Mouse (Mus musculus) liver (tissue): Measurements from ENCODE around the gene Anks1.
"Not testable (repeated sequence)": the region's sequence is repeated elsewhere in the genome, so short reads cannot be mapped to it uniquely, and the experiment has no call there.

Experiments
- DNase-seq: peaks from one replicate; pipeline ENCODE4 v3.0.0-alpha.2; 2020; ENCODE audit warnings: mixed read lengths

Anks1 gene

DNA sequence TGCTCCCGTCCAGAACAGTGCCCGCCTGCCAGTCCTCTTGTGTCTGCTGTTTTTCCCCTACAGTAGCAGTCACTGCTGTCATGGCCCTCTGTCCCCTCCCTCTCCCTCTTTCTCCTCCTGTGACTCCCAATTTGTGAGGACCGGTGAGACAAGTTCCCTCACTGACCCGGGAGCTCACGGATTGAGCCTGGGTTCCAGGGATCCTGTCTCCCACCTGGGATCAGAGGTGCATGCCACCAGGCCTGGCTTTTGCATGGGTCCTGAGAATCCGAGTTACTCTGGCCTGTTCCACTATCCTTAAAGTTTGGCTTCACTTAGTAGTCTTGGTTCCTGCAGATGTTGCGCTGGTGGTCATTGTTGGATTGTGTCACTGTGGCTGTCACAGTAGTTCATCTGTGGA lies 58.4 kb downstream of the Anks1 start:
- DNase-seq = no peak

DNA sequence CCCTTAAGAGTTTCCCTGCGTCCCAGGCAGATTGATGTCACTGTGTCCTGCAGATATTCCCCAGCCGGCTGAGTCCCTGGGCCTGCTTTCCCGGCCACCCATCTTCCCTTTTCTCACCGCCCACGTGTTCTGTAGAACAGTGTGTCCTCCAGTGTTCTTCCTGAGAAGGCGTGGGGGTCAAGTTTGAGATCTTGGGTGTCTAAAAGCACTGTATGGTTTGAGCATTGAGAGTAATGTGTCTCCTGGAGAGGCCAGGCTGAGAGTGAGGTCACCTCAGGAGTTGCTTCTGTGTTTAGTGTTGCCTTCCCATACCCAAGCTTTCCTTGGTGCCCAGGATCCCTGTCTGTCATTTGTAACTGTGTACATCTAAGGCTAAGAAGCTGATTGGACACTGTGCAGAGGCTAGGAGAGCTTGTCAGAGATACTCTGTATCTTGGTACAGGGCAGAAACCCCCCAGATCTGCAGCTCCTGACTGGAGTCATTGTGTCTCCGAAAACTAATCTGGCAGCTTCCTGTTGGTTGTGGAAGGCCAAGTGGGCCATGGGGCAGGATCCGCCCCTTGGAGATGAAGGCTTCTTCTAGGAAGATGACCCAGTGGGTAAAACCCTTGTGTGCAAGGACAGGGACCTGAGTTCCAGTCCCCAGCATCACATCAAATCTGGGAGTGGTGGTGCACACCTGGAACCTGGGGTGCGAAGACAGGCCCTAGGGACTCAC lies 59.1 kb downstream of the Anks1 start:
- no peak for DNase-seq

DNA sequence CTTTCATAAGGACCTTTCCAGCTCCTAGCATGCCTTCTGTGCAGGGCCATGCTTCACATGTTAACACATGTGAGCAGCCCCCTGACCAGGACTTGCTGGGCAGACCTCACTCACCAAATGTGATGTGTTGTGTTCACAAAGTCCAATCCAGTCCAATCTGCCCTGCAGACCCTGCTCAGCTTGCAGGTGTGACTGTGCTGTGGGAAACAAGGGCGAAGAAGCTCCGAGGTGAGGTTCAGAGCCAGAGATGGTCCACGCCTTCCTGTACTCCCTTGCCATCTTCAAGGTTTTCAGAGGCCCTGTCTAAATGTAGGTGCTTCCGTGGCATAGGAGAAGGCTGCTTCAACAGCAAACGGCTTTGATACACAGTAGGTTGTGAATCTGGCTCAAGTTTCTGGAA lies 59.8 kb downstream of the Anks1 start:
- no peak for DNase-seq

DNA sequence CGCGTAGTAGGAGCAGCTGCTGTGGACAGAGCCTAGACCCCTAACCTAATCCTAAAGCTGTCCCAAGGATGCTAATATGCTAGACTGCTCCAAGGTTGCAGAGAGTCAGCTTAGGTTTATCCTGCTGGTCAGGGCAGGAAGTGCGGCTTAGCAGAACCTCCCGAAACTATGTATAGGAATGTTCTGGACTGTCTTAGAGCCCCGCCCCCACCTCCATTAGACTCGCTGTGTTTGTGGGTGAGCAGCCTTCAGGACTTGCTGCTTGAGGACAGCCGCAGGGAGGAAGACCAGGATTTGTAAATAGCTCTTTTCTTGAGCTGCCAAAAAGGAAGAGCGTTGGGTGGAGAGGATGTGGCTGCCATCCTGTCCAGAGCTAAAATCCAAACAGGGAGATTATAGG lies 60.3 kb downstream of the Anks1 start:
- no peak for DNase-seq

DNA sequence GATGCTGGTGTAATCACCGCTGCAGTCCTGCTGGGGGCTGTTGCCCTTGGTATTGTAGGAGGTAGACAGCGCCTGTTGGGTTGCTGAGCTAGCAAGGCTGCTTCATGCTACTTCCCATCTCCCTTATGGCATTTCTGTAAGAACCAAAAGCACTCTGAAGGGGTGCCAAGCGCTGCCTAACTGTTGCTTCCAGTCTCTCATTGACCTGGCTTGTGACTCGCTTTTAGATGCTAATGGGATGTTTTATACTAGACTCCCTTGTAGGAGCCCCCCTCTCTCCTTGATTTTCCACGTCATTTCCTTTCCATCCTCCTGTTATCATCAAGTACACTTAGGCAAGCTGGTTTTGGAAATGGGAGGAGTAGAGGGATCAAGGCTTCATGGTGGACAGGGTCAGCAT lies 60.8 kb downstream of the Anks1 start:
- DNase-seq = no peak

DNA sequence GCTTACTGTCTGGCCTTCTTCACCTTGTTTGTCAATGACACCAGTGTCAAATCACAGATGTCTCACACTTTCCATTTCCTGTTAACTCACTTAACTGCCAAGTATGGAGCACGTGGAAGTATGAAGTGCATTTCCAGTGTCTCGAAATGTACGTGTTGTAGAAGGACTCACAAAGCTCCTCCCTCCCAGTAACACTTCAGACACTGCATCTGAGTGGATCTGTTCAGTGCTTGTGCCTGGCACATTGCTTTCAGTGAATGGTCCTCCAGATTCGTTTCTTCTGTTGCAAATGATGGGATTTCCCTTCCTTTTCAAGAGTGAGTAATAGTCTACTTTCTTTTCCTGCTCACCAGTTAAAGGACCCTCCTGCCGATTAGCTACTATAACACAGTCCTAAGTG lies 61.2 kb downstream of the Anks1 start:
- DNase-seq = no peak

DNA sequence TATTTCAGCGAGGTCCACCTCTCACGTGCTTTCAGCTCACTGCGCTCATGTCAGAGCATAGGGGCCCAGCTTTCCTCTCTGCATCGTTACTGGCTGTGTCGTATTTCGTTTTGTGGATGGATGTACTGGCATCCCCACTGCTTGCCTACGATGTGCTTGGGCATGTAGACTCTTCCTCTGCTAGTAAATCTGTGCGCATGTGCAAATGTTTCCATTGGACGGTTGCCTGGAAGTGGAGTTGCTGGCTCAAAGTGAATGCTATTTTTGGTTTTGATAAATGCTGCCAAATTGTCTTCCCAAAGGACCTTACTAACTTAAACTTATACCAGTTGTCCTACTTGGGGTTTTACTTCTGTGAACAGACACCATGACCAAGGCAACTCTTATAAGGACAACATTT lies 62.4 kb downstream of the Anks1 start:
- no peak for DNase-seq

DNA sequence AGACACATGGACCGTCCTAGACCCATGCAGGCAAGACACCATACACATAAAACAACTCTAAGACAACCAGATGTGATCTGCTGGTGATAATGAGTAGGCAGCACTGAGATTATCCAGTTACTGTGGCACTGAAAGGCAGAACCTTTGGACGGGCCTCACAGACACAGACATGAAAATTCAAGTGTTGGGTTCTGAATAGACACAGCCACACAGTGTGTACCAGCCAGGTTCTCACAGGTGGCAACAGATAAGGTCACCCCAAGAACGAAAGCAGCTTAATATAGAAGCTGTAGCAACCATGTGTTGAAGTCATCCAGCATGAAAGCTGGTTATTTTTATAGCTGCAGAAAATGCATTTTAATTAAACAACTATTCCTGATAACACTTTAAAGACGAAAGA lies 64.2 kb downstream of the Anks1 start:
- DNase-seq = no peak

DNA sequence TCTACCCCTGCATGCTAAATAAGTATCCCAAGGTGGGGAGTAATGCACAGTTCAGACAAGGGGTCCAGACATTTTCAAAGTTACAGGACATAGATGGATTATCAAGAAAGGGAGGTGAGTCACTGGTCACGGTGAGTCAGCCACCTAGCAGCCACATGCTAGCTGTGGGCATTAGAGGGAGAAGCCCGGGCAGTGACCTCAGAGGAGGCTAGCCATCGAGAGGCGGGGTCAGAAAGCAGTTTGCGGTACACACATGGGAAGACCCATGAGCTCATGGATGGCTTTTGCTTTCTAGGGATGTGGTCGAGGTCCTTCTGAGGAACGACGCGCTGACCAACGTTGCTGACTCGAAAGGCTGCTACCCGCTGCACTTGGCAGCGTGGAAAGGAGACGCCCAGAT lies 67.2 kb downstream of the Anks1 start:
- no peak for DNase-seq

DNA sequence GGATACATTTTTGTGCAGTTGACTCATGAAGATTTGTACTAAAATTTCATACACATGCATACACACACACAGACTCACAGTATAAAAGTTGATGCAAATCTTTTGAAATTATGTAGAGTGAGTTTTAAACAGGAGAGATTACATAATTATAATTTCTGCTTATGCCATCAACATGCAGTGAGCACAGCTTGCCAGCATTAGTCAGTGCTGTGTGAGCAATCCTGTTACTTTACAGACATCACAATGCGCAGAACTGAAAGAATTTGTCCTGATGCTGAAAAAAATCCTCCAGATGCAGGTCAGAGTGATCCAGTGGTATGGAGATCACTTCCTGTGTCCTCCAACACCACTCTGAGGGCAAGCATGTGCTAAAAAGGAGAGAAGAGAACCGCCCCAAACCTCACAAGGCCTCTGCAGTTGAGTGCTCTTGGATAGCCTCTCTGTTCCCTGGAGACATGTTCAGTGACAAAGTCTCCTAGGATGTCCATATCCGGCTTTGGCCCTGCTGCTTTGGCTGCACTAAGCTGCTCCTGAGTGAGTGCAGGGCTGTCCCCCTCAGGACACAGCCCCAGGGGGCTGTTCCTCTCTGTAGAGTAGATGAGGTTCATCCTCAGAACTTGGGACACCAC lies 68.0 kb downstream of the Anks1 start:
- DNase-seq = no peak

DNA sequence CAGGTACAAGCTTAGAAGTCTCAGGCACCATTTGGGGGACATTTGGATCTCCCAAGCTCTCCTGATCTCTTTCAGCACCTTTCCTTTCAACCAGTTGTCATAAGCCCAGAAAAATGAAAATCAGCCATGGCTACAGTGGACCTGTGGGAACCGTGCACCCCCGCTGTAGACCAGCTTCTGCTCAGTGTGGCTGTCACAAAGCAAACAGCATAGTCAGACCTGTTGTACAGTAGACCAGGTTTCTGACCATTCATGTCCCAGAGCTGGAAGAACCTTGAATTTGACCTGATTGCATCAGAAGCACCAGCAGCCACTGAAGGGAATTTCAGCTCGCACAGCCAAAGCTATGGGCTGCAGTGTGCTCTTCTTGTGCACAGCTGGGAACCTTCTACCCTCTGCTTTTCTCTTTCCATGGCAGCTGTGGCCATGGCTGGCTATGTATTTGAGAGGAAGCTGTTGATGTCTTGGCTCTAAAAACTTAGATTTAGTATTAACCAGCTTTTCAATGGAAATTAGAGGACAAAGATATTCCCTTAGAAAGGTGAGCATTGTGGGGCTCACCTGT lies 71.4 kb downstream of the Anks1 start:
- no peak for DNase-seq

DNA sequence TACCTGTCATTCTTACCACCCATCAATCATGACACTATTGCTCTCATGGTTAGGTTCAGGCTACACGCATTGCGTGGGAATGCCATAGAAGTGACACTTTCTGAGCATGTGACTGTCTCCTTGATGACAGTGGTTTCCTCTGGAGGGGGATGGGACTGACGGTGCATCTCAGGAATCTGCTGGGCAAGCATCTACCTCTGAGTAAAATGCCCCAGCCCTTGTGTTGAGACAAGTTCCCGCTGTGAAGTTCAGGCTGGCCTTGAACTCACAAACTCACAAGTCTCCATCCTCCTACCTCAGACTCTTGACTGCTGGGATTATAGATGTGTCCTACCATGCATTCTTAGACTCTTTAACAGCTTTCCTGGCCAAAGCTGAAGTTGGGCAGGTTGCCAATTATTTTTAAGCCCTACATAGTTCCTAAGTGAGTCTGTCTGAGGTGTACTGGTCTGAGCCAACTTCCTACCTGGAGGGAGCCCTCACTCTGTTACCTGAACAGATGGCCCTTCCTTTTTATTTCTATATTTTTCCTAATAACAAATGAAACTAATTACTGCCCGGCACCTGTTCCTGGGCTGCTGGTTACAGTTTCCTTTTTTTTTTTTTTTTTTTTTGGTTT lies 72.5 kb downstream of the Anks1 start:
- DNase-seq = no peak

DNA sequence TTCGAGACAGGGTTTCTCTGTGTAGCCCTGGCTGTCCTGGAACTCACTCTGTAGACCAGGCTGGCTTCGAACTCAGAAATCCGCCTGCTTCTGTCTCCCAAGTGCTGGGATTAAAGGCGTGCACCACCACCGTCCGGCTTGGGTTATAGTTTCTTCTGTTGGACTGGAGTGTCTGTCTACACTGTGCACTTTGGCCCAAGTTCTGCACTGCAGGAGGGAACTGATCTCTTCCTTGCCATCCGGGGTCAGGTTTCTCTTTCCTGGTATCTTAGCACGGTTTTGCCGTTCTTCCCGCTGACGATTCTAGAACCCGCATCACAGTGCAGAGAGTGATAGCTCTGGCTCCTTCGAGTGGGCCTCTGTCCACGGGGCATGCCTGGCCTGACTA lies 73.0 kb downstream of the Anks1 start:
- DNase-seq = not testable (repeated sequence)

DNA sequence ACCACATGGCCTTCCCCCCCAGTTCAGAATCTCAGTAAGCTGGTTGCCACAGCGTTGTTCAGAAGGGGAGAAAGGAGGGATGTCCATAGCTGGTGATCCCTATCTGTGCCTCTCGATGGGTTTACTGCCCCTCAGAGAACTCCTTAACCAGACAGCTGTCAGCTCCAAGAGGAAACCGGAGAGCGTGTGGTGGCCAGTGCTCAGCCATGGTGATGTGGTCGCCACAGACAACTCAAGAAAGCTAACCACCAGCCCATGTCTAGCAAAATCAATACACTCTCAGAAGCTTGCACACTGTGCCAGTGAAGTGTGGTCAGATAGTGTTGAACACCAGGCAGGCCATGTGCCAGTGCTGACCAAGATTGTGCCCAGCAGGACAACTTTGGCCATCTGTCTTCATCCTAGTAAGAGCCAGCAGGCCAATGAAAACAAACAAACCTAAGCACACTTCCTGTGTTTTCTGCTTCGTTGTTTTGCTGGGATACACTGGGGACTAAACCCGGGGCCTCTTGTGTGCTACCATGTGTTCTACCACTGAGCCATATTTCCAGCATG lies 73.7 kb downstream of the Anks1 start:
- no peak for DNase-seq

DNA sequence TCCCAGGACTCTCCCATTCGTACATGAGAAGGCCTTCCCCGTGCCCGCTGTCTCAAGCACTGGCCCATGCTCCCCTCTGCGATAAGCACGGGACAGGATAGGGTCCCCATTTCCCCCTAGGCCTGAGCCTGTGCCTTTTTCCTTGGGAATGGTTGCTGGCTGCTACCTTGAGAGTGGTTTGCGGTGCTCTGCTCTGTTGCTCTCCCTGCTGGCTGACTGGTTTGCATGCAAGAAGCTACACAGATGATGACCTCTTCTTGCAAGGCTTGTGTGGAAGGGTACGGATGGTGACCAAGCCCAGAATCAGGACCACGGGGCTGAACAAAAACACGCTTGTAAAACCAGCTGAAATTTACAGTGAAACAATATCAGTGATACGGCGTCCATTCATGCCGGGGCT lies 75.3 kb downstream of the Anks1 start:
- no peak for DNase-seq

DNA sequence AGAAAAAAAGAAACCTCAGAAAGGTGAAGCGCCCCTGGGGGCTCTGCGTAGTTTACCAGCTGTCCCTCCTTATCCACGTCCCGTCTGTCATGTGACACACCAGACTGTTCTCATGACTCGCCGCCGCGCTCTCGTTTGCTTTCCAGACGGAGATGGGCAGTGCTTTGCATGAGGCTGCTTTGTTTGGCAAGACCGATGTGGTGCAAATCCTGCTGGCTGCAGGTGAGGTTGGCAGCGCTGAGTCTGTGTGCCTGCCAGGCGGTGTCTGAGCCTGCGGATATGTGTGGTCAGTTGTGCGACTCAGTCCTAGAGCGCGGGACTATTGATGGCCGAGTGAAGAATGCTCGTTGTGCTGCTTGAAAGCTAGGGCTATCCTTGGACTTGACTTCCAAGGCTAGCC lies 77.0 kb downstream of the Anks1 start:
- no peak for DNase-seq

DNA sequence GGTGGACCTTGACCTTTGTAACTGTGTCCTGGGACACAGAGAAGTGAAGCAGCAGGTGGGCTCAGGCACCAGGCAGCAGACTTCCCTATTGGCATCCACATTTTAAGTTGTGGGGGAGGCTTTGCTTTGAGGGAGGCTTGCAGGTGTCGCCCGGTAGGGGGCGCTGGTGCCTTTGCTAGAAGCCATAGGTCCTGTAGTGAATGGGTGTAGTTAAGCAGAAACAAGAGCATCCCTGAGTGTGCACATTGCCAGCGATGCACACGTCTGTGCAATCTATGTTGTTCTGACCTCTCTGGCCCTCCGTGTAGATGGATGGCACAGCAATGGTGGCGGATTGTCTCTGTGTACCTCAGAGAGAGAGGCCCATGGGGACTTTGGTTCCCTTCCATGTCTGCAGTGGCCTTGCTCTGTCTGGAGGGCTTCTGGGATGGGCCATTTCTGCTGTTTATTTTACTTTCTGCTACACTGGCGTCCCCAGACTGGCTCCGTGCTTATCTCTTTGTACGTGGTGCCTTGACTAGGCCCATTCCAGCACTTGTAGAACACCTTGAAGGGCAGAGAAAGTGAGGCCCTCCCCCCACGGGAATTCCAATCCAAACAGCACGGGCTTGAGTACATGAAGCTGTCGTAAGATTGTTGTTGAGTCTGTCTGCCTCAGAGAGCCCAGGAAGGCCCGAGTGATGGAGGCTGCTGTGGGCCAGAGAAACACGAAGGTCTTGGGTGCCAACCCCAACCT lies 80.9 kb downstream of the Anks1 start:
- DNase-seq = peak; percentile 86

DNA sequence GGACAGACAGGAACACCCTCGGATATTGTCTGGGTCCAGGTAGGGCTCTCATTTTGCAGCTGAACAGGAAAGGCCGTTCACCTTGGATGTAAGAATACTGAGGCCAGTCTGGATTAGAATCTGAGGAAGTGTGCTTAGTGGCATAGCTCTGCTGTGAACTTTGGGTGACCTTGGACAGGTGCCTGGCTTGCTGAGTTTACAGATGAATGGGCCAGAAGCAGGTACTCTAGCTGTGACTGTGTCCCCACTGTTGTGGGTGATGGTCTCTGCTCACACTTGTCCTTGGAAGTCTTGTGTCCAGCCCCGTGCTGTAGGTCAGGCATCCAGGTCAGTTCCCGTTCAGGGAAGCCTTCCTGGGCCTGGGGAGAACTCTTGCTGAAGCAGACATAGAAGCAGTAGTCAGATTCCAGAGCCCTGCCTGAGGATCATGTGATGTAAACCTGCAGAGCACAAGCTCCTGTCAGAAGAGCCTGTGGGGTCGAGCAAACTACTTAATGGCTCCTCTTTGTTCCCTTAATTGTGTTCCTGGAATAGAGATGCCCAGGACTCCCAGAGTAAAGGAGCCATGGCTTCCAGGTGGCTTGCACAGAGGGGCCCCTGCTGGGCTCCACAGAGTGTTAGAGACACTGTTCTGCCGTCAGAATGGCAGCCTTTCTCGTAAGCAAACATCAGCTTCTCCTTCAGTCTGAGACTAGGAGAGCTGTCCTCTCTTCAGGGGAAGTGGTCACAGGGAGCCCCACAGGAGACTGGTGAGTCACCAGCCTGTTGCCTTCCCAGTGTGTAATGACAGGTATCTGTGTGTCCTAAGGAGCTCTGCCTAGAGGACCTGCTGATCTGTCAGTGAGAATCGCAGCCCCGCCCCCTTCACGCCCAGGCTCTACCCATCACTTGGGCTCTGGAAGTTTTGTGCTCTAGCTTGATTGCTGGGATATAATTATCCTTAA lies 85.2 kb downstream of the Anks1 start:
- no peak for DNase-seq

DNA sequence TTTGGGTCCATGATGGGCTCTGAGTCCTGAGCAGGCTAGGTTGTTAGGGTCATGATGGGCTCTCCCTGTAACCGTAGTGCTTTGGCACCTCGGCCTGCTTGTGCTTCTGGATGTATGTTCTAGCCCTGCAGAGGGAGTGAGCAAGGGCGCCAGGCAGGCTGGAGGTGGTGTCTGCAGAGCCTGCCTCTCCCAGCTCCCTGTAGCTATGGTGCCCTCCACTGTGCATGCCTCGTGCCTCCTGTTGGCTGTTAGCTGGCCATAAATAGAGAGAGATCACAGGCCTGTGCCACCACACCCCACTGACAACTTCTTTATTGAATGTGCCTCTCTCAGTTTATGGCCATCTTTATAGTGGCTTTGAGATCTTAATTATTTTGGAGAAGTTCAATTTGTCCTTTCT lies 87.2 kb downstream of the Anks1 start:
- no peak for DNase-seq

DNA sequence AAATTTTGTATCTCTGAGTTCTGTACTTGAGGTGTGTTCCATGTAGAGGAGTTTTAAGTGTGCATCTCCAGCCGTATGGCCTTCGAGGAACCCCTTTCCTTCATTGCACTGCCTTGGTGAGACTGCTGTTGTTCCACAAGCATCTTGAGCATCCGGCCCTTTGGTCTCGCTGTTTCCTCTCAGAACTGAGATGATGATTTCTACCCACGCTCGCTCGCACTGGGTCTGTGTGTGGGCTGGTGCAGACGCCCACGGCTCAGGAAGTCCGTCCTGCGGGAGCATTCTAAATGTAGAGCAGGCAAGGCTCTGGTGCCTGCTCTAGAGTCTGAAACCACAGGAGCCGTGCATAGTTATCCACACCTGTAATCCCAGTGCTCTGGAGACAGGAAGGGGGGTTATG lies 88.1 kb downstream of the Anks1 start:
- DNase-seq = no peak

DNA sequence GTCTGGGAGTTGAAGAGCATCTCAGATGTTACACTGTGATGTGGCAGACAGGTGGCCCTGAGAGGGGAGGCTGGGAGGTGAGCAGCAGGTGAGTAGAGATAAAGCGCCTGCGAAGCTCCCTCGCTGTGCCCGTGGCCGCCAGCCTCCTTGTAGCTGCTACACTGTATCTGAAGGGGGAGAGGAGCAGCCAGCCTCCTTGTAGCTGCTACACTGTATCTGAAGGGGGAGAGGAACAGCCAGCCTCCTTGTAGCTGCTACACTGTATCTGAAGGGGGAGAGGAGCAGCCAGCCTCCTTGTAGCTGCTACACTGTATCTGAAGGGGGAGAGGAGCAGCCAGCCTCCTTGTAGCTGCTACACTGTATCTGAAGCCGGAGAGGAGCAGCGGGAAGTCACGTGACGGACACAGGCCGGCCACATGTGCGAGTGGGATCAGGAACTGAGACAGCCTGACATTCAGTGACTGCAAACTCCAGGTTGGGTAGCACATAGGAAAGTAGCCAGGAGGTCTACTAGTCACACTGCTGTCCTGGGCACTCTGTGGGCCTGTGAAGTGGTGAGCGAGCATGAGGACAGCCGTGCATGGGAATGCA lies 90.7 kb downstream of the Anks1 start:
- DNase-seq = not testable (repeated sequence)

DNA sequence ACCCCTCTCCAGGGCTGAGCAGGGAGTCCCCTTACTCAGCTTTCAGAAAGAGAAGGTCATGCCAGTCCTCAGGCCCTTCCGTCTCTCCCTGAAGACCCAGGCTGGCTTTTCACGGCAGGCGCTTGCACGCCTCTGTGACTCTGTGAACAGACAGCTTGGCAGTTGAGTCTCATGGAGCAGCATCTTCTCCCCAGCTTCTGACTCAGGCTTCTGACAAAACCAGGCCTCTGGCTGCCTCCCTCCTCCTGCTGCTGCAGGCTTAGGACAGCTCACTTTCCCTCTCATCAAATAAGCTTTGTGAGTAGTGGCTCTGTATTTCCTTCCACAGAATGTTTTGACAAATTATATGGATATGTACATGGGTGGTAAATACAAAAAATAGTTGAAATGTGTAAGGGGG lies 91.3 kb downstream of the Anks1 start:
- DNase-seq = no peak
